In genomic region chr4:133632483-133633327, GRCm38 (mm10) we compare ENCODE assay signal across 8 mouse cellular contexts. TPM values are rescaled to one million over a fixed set of nuclear protein-coding genes. Genes with fewer than 3 reads are reported as not detected.
A peak's percentile ranks its signal among the peaks of the same experiment; 100 is the strongest.
DNase-seq lines count a peak whose midpoint lies in the region; ATAC-seq and TF ChIP-seq lines count a peak whose summit lies in the region.

No protein-coding gene starts in this region.

- peaks cover 17% of the 10 kb centered on the region for H3K4me1 ChIP-seq in forebrain, embryonic 16.5 days (replicated peaks; ENCODE audit: control insufficient read depth, insufficient read depth, low read length)
- peaks cover 6% of the 10 kb centered on the region; the same call in 1 of the 2 replicates for H3K4me1 ChIP-seq in kidney, postnatal 0 days (replicated peaks; ENCODE audit: insufficient read depth, low read length)
- H3K4me1 ChIP-seq in midbrain, embryonic 15.5 days: peaks cover 31% of the 10 kb centered on the region

- no peaks in the 10 kb centered on the region for H3K27me3 ChIP-seq in forebrain, embryonic 16.5 days (replicated peaks; ENCODE audit: control insufficient read depth, insufficient read depth, low read length)
- H3K27me3 ChIP-seq in kidney, postnatal 0 days (ENCODE audit: insufficient read depth, low read length): no peaks in the 10 kb centered on the region
- no peaks in the 10 kb centered on the region for H3K27me3 ChIP-seq in midbrain, embryonic 15.5 days (replicated peaks)

- peak; percentile 23 for DNase-seq in gastrocnemius, postnatal 25 days
- no peak for DNase-seq in gastrocnemius, postnatal 14 days
- peak; percentile 66 for DNase-seq in A20 (ENCODE audit: low read depth, low spot score)
- DNase-seq in adrenal gland, postnatal 36 days: peak; percentile 52 to 75
- peak; percentile 43 for DNase-seq in kidney, postnatal 0 days (ENCODE audit: low spot score)

- peak; percentile 80 for ATAC-seq in forebrain, embryonic 16.5 days
- ATAC-seq in kidney, postnatal 0 days (replicated peaks; ENCODE audit: low FRiP score, low read depth): peak; percentile 37; the same call in 1 of the 2 replicates
- peak; percentile 76 for ATAC-seq in midbrain, embryonic 15.5 days (replicated peaks)
- ATAC-seq in activated CD4-positive, CD25-positive, alpha-beta regulatory T cell, adult 4 months: no peak

- peak overlapping the region; percentile 77 for H3K4me3 ChIP-seq in forebrain, embryonic 16.5 days (replicated peaks; ENCODE audit: low read length)
- peak overlapping the region; percentile 77 for H3K4me3 ChIP-seq in kidney, postnatal 0 days (replicated peaks; ENCODE audit: low read depth, low read length)
- peak overlapping the region; percentile 87 for H3K4me3 ChIP-seq in midbrain, embryonic 15.5 days

- H3K9ac ChIP-seq in forebrain, embryonic 16.5 days (replicated peaks; ENCODE audit: low read depth, low read length): peak overlapping the region; percentile 94
- H3K9ac ChIP-seq in kidney, postnatal 0 days (ENCODE audit: low read depth, low read length): peak overlapping the region; percentile 94
- peak overlapping the region; percentile 92 for H3K9ac ChIP-seq in midbrain, embryonic 15.5 days

- H3K9me3 ChIP-seq in forebrain, embryonic 16.5 days (ENCODE audit: control insufficient read depth, low read length): no peaks in the 10 kb centered on the region
- no peaks in the 10 kb centered on the region for H3K9me3 ChIP-seq in kidney, postnatal 0 days (replicated peaks; ENCODE audit: low read length)
- H3K9me3 ChIP-seq in midbrain, embryonic 15.5 days: no peaks in the 10 kb centered on the region

- no peak for TF ChIP-seq CTCF in kidney, postnatal 0 days (IDR thresholded peaks at IDR 0.05; ENCODE audit: low read depth)

- peak overlapping the region; percentile 93 for H3K4me2 ChIP-seq in forebrain, embryonic 16.5 days (ENCODE audit: low read length)
- peak overlapping the region; percentile 93 for H3K4me2 ChIP-seq in kidney, postnatal 0 days (ENCODE audit: low read length)
- peak overlapping the region; percentile 71 for H3K4me2 ChIP-seq in midbrain, embryonic 15.5 days

- intact Hi-C loops in gastrocnemius, postnatal 14 days (cut with DNase I; ENCODE audit: low total_unique reads): no loop called here

- peak overlapping the region; percentile 84 for H3K27ac ChIP-seq in forebrain, embryonic 16.5 days (ENCODE audit: low read length)
- H3K27ac ChIP-seq in kidney, postnatal 0 days: peak overlapping the region; percentile 81
- H3K27ac ChIP-seq in midbrain, embryonic 15.5 days: peak overlapping the region; percentile 87

- WGBS in forebrain, embryonic 16.5 days: under 1% methylated on average over 52 of the region's 69 CpGs
- under 1% methylated on average over 63 of the region's 69 CpGs for WGBS in kidney, postnatal 0 days
- under 1% methylated on average over 51 of the region's 69 CpGs for WGBS in midbrain, embryonic 15.5 days

- no peaks in the 10 kb centered on the region for H3K36me3 ChIP-seq in forebrain, embryonic 16.5 days (ENCODE audit: control insufficient read depth, insufficient read depth)
- no peaks in the 10 kb centered on the region for H3K36me3 ChIP-seq in kidney, postnatal 0 days (ENCODE audit: insufficient read depth, low read length)
- H3K36me3 ChIP-seq in midbrain, embryonic 15.5 days (replicated peaks): no peaks in the 10 kb centered on the region

RNA-seq across cellular contexts. Expression of gene Zdhhc18, which starts 17.2 kb away (rescaled TPM):
- total RNA-seq in gastrocnemius, postnatal 25 days (2021): 10 to 100 TPM; 22.9 to 24.3 TPM
- total RNA-seq in gastrocnemius, postnatal 14 days (2021): 10 to 100 TPM; 18.2 to 26.4 TPM
- total RNA-seq in adrenal gland, postnatal 36 days (2021): 10 to 100 TPM; 15.2 to 24.9 TPM
- polyA plus RNA-seq in forebrain, embryonic 16.5 days (2015; fragmentation: Nextera tagmentation; extraction: Ambion mirVana): 3.5 and 4.5 TPM in 2 replicates
- polyA plus RNA-seq in kidney, postnatal 0 days (2015; fragmentation: Nextera tagmentation; extraction: Ambion mirVana): 3.7 and 7.1 TPM in 2 replicates
- 6.4 and 9.3 TPM in 2 replicates for polyA plus RNA-seq in midbrain, embryonic 15.5 days (2015; fragmentation: Nextera tagmentation; extraction: Ambion mirVana)
- 10 to 100 TPM; 25.8 to 28.8 TPM for polyA plus RNA-seq in activated CD4-positive, CD25-positive, alpha-beta regulatory T cell, adult 4 months (2017; shearing (Covaris generic))

RNA-seq across cellular contexts. Expression of gene Sfn, which starts 30.7 kb away (rescaled TPM):
- 1 to 10 TPM; 1.1 to 1.2 TPM for total RNA-seq in gastrocnemius, postnatal 25 days (2021)
- total RNA-seq in gastrocnemius, postnatal 14 days (2021): 1 to 10 TPM; 1.4 to 1.6 TPM
- total RNA-seq in adrenal gland, postnatal 36 days (2021): 1 to 10 TPM; 1.2 to 1.4 TPM
- 1.0 and 1.6 TPM in 2 replicates for polyA plus RNA-seq in forebrain, embryonic 16.5 days (2015; fragmentation: Nextera tagmentation; extraction: Ambion mirVana)
- 20.5 and 21.3 TPM in 2 replicates for polyA plus RNA-seq in kidney, postnatal 0 days (2015; fragmentation: Nextera tagmentation; extraction: Ambion mirVana)
- 1.2 and 3.4 TPM in 2 replicates for polyA plus RNA-seq in midbrain, embryonic 15.5 days (2015; fragmentation: Nextera tagmentation; extraction: Ambion mirVana)
- 10 to 100 TPM; 10.2 to 22.2 TPM for polyA plus RNA-seq in activated CD4-positive, CD25-positive, alpha-beta regulatory T cell, adult 4 months (2017; shearing (Covaris generic))

RNA-seq across cellular contexts. Expression of gene Pigv, which starts 39.7 kb away (rescaled TPM):
- total RNA-seq in gastrocnemius, postnatal 25 days (2021): 1 to 10 TPM; 8.3 to 9.6 TPM
- 1 to 10 TPM; 9.4 to 9.9 TPM for total RNA-seq in gastrocnemius, postnatal 14 days (2021)
- 10 to 100 TPM; 17.7 to 20.8 TPM for total RNA-seq in adrenal gland, postnatal 36 days (2021)
- polyA plus RNA-seq in forebrain, embryonic 16.5 days (2015; fragmentation: Nextera tagmentation; extraction: Ambion mirVana): 14.7 and 15.5 TPM in 2 replicates
- 19.1 and 19.7 TPM in 2 replicates for polyA plus RNA-seq in kidney, postnatal 0 days (2015; fragmentation: Nextera tagmentation; extraction: Ambion mirVana)
- 16.0 and 16.2 TPM in 2 replicates for polyA plus RNA-seq in midbrain, embryonic 15.5 days (2015; fragmentation: Nextera tagmentation; extraction: Ambion mirVana)
- polyA plus RNA-seq in activated CD4-positive, CD25-positive, alpha-beta regulatory T cell, adult 4 months (2017; shearing (Covaris generic)): 10 to 100 TPM; 10.6 to 11.9 TPM

RNA-seq across cellular contexts. Expression of gene Gpn2, which starts 48.5 kb away (rescaled TPM):
- total RNA-seq in gastrocnemius, postnatal 25 days (2021): 1 to 10 TPM; 4.6 to 4.9 TPM
- 1 to 10 TPM; 5.1 to 5.4 TPM for total RNA-seq in gastrocnemius, postnatal 14 days (2021)
- total RNA-seq in adrenal gland, postnatal 36 days (2021): 10 to 100 TPM; 16.4 to 21.4 TPM
- 21.4 and 22.9 TPM in 2 replicates for polyA plus RNA-seq in forebrain, embryonic 16.5 days (2015; fragmentation: Nextera tagmentation; extraction: Ambion mirVana)
- 17.5 and 19.5 TPM in 2 replicates for polyA plus RNA-seq in kidney, postnatal 0 days (2015; fragmentation: Nextera tagmentation; extraction: Ambion mirVana)
- polyA plus RNA-seq in midbrain, embryonic 15.5 days (2015; fragmentation: Nextera tagmentation; extraction: Ambion mirVana): 18.2 and 21.2 TPM in 2 replicates
- polyA plus RNA-seq in activated CD4-positive, CD25-positive, alpha-beta regulatory T cell, adult 4 months (2017; shearing (Covaris generic)): 1 to 10 TPM; 7.8 to 7.9 TPM

RNA-seq across cellular contexts. Expression of gene Gpatch3, which starts 58.2 kb away (rescaled TPM):
- total RNA-seq in gastrocnemius, postnatal 25 days (2021): 1 to 10 TPM; 2.1 to 3.6 TPM
- total RNA-seq in gastrocnemius, postnatal 14 days (2021): 1 to 10 TPM; 2.3 to 4.2 TPM
- 1 to 10 TPM; 4.8 to 5.7 TPM for total RNA-seq in adrenal gland, postnatal 36 days (2021)
- polyA plus RNA-seq in forebrain, embryonic 16.5 days (2015; fragmentation: Nextera tagmentation; extraction: Ambion mirVana): 5.3 and 7.0 TPM in 2 replicates
- polyA plus RNA-seq in kidney, postnatal 0 days (2015; fragmentation: Nextera tagmentation; extraction: Ambion mirVana): 7.4 and 8.2 TPM in 2 replicates
- polyA plus RNA-seq in midbrain, embryonic 15.5 days (2015; fragmentation: Nextera tagmentation; extraction: Ambion mirVana): 8.1 and 9.1 TPM in 2 replicates
- 1 to 10 TPM; 1.1 to 1.7 TPM for polyA plus RNA-seq in activated CD4-positive, CD25-positive, alpha-beta regulatory T cell, adult 4 months (2017; shearing (Covaris generic))
